Mouse (Mus musculus) spleen, postnatal 10 days (tissue): Measurements from ENCODE around the gene Map3k13.

Experiments
- DNase-seq, 2 experiments: peaks; one replicate each; pipeline ENCODE4 v3.0.0; 2021 to 2022; ENCODE audit warnings: low spot score in 2 of 2

Gene Map3k13

GRCm38 (mm10) chr16:21852374-21852773 lies 58.2 kb downstream of the Map3k13 start:
- no peak for DNase-seq

GRCm38 (mm10) chr16:21853446-21853941 lies 59.3 kb downstream of the Map3k13 start:
- DNase-seq = no peak

DNA sequence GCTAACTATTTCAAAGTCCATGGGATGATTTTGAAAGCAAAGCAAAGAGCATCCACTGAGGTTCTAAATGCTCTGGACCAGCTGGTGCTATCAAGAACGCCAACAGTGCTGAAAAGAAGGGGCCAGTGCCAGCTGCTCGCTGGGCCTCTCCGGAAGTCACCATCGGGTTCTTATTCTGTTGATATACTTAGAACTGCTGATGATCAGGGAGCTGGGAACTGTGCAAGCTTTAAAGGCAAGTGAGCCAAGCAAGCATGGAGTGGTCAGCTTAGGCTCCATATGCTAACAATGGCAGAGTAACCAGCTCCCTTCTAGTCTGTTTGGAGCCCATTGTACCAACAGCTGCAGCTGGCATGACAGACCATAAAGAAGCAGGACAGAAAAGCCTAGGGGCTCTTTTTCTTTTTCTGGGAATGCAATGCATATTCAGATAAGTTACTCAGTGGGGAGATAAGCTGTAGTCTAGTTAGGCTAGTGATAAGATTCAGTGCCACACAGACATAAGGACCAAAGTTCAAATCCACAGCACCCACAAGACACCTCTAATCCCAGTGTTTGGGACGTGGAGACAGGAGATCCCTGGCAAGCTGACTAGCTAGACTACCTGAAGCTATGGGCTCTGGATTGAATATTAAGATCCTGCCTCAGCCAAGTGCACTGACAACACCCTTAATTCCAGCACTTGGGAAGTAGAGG lies 60.6 kb downstream of the Map3k13 start:
- no peak for DNase-seq

DNA sequence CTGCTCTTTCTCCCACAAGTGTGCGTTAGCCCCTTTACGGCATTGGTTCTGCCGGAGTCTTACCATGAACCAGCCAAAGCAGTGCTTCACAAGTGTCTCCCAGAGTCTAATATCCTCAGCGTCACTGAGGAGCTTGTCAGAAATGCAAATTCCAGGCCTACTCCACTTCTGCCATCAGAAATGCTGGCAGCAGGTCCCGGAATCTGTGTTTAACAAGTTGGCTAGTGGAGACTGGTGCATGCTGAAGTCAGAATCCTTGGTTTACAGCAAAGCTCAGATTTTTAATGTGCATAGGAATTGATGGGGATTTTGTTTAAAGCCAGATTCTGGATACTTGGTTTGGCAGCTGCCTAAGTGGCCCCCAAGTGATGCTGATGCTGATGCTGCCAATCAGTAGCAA lies 62.0 kb downstream of the Map3k13 start:
- no peak for DNase-seq

DNA sequence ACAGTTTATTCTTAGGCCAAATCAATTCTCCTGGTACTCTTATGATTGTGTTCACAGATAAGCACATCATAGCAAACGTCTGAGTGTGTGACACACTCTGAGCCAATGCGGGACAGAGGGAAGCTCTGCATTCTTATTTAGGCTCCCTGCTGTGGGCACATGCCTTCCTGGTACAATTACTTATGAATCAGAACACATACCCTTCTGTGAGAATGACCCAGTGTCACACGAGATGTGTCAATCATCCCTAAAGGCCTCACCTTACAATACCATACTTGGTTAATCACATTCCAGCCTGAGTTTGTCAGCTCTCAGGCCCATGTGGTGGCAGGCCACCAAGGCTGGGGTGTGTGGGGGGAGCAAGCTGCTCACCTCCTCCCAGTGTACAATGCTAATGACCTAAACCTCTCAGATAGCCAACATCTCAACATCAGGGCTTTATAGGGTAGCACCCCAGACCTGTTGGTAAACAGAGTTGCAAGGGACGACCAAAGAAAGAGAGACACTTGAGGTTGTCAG lies 63.0 kb downstream of the Map3k13 start:
- no peak for DNase-seq

DNA sequence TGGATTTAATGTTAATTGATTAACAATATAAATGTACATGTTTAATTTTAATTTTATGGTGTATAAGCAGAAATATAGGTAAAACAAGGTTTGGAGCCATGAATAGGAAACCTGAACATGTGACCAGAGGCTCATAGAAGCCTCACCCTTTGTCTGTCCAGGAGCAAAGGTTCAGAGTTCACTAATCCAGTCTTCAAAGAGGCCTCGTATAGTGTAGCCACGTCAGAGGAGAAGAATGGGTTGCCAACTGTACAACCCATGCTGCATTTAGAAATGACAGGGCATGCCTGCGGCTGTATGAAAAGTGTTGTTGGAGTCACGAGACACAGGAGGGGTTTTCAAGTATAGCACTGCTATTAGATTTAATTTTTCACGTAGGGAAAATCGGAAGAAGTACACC lies 64.0 kb downstream of the Map3k13 start:
- DNase-seq = no peak

DNA sequence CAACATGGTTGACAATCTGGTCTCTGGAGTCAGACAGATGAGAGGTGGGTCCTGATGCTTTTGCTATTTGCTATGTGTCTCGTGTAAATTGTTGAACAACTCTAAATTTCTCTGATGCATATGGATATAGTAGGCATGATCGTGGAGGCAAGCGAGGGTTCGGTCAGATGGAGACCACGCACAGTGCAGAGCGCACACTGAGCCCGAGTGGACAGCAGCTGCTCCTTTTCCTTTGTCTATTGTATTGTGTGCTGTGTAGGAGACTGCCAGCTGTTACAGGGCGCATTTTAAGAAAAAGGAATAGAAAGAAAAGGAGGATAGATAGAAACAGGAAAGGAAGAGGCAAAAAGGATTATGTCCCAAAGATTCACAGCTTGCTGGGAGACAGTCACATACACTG lies 64.7 kb downstream of the Map3k13 start:
- no peak for DNase-seq

- DNase-seq = no peak
These were observed 68.3 kb downstream of the Map3k13 start for GRCm38 (mm10) chr16:21862448-21862847.

DNA sequence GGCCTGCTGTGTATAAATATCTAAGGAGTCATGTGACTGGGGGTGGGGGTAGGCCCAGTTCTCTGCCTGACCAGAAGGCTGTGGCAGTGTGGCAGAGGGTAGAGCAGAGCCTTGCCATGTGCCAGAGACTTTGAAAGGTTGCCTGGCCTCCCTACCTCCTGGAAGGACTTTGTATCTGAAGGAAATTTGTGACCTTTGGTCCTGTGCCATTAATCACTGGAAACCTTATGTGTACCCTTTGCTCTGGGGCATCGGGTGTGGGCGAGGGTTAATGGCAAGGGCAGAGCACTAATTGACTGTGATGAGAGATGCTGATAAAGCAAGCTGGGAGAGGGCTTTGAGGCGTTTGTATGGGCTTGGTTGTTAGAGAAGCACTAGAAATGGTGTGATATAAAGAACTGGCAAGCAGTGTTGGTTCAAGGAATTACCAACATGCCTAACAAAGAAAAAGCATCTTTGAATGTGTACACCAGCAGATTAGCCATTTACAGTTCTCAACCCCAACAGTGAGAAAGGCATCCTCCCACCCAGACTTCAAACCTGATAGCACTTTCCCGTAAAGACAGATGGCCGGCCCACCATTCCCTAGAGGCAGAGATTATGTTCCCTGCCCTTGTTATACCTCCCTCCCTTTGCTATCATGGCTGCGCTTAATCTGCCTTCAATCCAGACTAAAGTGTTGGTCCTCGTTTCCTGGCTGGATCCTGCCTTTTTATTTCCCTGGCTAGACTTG lies 71.3 kb downstream of the Map3k13 start:
- DNase-seq = no peak

DNA sequence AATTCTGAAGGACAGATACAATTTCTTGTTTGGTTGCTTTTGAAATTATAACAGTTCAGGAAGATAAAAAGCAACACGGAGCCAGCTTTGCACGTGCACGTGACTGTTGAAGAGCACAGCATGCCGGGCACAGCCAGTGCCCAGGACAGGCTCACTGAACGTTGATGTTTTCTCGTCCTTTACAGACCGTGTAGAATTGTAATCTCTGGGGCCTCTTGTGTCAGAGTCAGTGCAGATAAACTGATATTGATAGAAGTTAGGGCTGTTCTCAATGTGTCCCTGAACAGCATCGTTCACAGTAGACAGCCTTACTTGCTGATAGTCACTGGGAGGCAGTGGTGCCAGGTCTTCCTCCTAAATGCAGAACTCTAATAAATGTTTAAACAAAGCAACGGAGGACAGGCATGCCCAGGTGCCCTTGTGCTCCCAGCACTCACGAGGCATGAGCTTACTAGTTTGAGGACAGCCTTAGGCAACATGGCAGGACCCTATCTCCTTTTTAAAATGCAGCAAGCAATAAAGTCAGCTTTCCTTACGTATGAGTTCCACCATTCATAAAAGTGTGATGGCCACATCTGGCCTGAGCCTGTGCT lies 71.9 kb downstream of the Map3k13 start:
- no peak for DNase-seq

GRCm38 (mm10) chr16:21867727-21868126 lies 73.6 kb downstream of the Map3k13 start:
- DNase-seq = no peak

DNA sequence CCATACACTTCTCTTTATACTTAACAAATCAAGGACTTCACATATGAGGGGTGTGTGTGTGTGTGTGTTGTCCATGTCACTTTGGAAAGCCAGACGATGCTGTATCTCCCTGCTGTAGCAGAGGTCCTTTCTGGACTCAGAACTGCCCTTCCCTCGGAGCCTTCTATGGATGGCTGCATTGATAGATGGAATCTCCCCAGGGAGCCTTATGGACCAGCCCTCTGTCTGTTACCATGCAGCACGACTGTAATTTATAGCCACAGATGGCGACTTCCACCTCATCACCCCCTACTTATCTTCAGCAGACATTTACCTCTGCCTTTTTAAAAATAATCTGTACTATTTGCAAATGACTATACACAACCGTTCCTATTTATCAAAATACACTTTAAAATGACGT lies 74.5 kb downstream of the Map3k13 start:
- DNase-seq = no peak

- no peak for DNase-seq
These were observed 75.7 kb downstream of the Map3k13 start for GRCm38 (mm10) chr16:21869879-21870278.

GRCm38 (mm10) chr16:21877735-21878134 lies 83.6 kb downstream of the Map3k13 start:
- no peak for DNase-seq

DNA sequence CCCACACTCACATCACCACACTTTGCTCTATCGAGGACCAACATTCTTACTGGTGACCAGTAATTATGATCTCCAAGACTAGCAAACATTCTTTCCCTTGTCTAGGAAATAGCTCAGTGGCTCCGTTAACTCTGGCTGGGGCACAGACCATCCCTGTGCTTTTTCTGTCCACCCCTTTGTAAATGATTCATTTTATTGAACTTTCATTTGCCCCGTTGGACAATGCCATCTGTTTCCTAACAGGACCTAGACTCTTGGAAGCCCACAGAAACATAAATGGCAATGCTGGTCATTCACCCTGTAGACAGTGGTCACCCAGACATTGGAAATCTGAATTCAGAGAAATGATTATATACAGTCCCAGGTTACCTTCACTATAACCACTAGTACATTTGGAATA lies 84.7 kb downstream of the Map3k13 start:
- no peak for DNase-seq

DNA sequence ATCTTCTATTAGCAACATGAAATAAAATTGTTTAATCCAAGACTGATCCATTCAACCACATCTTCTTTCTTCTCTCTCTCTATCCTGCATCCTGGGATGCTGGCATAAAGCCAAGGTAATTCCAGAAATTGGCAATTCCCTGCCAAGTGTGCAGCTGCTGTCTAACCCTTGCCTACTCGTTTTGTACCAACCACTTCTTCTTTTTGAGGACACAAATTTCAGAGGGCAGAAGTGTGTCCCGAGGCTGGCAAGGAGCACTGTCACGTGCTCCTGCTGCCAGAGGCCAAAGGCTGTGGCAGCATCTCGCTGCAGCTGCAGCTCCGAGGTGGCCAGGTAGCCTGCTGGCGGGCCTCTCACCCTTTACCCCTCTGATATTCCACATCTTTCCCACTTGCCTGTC lies 87.0 kb downstream of the Map3k13 start:
- DNase-seq = no peak

GRCm38 (mm10) chr16:21881582-21882259 lies 87.6 kb downstream of the Map3k13 start:
- DNase-seq = no peak

DNA sequence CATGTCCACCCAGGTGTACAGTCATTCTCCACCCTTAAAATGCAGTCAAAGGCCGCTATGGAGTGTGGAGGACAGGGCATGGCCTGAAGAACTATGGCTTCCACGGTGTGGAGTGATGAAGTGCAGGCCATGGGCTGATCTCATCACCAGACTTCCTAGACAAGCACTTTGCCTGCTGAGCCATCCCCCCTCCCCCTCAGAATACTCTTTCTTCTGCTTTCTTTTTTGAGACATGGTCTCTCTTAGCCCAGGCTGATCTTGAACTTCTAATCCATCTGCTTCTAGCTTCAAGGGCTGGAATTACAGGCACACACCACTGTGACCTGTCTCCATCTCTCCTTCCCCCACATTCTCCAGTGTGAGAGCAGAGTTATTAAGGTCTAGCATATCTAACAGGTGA lies 93.5 kb downstream of the Map3k13 start:
- no peak for DNase-seq

DNA sequence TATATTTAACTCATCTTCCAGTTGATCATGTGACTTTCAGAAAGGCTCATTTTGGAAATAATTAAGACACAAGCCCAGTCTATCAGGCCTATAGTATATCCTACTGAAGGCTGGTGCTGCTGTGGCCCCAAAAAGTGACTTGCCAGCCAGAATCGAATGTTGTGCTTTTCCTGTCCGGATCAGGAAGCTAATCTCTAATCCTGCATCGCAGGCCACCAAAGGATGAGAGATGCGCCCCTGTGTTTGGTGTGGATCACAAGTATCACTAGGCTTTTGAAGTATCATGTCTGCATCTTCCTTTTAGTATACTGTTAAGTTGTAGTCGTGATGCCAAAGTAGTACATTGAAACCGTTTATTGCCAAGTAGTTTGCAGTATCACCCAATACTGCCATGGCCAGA lies 99.7 kb downstream of the Map3k13 start:
- no peak for DNase-seq

DNA sequence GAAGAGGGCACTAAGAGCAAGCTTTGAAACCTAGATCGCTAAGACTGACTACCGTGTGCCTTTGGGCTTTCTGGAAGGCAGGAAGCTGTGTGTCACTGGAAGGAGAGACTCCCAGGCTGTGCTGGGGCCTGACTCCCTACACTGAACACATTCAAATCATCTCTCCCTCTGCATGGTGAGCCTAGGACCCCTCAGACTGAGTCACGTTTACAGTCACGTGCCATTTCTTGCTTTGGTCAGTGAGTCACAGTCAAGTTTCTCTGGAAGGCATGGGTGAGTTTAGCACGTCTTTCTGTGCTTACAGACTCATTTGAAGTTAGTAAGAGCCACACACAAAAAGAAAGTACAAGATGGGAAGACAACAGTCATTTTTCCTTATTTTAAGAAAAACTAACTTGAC lies 107.1 kb downstream of the Map3k13 start:
- DNase-seq = no peak

DNA sequence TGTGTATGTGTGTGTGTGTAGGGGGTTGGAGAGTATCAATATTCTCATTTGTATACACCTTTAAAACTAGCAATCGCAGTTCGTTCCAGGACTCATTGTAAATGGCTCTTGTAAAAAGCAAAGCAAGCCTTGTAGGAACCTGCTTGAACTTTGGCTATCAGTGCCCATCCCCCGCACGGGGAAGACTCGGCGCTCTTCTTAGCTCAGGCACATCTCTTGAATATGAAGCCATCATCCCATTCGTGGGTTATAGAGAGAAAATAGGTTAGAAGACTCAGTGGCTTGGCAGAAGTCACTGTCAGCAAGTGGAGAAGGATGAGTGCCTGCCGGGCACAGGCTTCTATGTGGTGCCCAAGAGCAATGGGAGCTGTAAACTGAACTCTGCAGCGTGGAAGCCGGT lies 110.5 kb downstream of the Map3k13 start:
- DNase-seq = no peak

DNA sequence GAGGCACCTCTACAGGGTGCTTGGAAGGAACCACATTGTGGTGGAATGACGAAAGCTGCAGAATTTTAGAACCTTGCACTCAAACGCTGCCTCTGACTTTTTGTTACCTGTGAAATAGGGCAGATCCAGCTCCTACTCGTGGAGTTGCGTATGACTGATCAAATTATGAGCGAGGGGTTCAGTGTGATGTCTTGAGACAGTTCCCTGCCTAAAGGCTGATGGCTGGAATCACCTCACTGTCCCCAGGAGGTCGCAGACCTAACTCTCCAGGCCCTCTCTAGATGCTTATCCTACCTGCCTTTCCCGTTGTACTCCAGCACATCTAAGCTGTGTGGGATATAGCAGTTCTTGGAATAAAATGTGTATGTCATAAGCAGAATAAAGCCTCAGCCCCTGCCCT lies 111.8 kb downstream of the Map3k13 start:
- no peak for DNase-seq
